Mouse (Mus musculus) megakaryocyte, embryonic 14.5 days (primary cell): ENCODE results near the gene Tmem91.

Experiments
- FLI1 ChIP-seq: IDR thresholded peaks from 2 replicates; pipeline ENCODE4 v1.6.1; 2012; ENCODE audit warnings: low read length, inconsistent platforms, mixed read lengths
- GATA1 ChIP-seq: IDR thresholded peaks from 3 replicates; pipeline ENCODE4 v1.6.1; 2012; ENCODE audit warnings: mixed read lengths, low read length, inconsistent platforms, borderline replicate concordance

GRCm38 (mm10) chr7:25718788-25719417 lies 43.9 kb upstream of the Tmem91 start, which contains the start of gene Ccdc97:
- no peak for TF ChIP-seq GATA1
- TF ChIP-seq FLI1: peak; percentile 92
